Mouse (Mus musculus) thymus, adult 2 months (tissue): ENCODE results near the gene Olfr469.

Experiments used
- CTCF ChIP-seq: fragments of 200-500 bp; IDR thresholded peaks from 2 replicates; pipeline ENCODE4 v1.5.1; 2012; ENCODE audit warnings: mild to moderate bottlenecking, control low read depth, low read length, moderate library complexity, borderline replicate concordance; ENCODE audit not compliant: control insufficient read depth, poor library complexity, insufficient read depth; ENCODE audit errors: extremely low read depth
- POLR2A ChIP-seq: fragments of 200-500 bp; IDR thresholded peaks from 2 replicates; pipeline ENCODE4 v1.6.1; 2012; ENCODE audit warnings: mild to moderate bottlenecking, low read length, control low read depth, moderate library complexity; ENCODE audit not compliant: control insufficient read depth, poor library complexity, insufficient read depth; ENCODE audit errors: extremely low read depth

- TF ChIP-seq CTCF: no peak
- no peak for TF ChIP-seq POLR2A
These were observed 24.2 kb downstream of the Olfr469 start, which contains the start of gene Ovch2 for GRCm38 (mm10) chr7:107801108-107801507.
